Mouse (Mus musculus): Measurements from ENCODE around the gene Iqgap3. TPM values are rescaled to one million over a fixed set of nuclear protein-coding genes. Genes with fewer than 3 reads are reported as not detected.

The Iqgap3 gene
- polyA plus RNA-seq, 1 experiment from 2014 or later, result 16.2 TPM

DNA sequence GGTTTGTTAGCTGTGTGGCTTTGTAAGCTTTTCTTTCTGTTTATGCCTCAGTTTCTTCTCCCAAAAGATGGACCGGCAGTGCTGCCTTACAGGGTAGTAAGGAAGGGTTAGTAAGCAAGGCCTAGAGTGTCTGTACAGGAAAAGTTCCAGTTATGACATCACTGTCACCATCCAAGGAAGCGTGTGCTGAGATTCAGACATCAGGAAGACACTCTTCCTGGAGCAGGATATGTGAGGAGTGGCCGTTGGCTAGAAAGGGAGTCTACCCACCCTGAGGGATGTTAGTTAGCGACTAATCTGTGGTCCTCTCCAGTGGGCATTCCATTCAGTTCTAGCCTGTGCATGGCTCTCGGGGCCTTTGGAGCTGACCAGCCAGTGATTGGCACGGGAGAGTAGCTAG is 20.4 kb downstream of the Iqgap3 start:
- H3K9ac ChIP-seq (ENCODE audit: low read depth, low read length), result no peak overlapping the region
- no peak overlapping the region for H3K4me2 ChIP-seq (ENCODE audit: low read depth, low read length)
- H3K27me3 ChIP-seq (replicated peaks; ENCODE audit: control insufficient read depth, insufficient read depth, low read length), result no peaks in the 10 kb centered on the region
- WGBS, result 84% methylated on average over 6 of the region's 6 CpGs
- H3K36me3 ChIP-seq (ENCODE audit: control insufficient read depth, insufficient read depth, low read length), result peaks cover 75% of the 10 kb centered on the region
- no peak for DNase-seq (ENCODE audit: low spot score)
- no peaks in the 10 kb centered on the region for H3K4me1 ChIP-seq (ENCODE audit: control insufficient read depth, insufficient read depth, low read length)
- H3K4me3 ChIP-seq (ENCODE audit: low read depth, low read length), result no peak overlapping the region
- H3K9me3 ChIP-seq (ENCODE audit: control insufficient read depth, low read length), result no peaks in the 10 kb centered on the region
- no peak for ATAC-seq (ENCODE audit: low read depth)
- H3K27ac ChIP-seq (replicated peaks; ENCODE audit: low read depth, low read length), result 0 out of 2 replicates have a peak overlapping the region, but pooled peaks have one; percentile 39

DNA sequence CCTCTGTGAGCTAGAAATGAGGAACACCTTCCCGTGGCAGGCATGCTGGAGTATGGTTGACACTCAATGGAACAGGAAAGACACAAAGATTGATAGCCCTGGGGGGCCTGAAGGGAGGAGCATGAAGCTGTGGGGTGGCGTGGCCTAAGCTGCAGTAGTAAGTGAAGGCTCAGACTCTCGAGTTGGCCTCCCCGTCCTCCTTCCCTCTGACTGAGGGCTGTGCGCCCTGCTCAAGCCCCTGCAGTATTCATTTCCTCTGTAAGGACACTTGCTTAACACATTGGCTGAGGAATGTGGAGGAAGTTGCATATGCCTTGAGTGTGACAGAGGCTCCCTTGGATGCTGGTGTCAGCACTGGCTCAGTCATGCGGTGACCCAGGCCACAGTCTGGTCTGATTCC is 20.8 kb downstream of the Iqgap3 start:
- Histone ChIP-seq H3K9ac (ENCODE audit: low read depth, low read length) (no peak overlapping the region), H3K9me3 (ENCODE audit: control insufficient read depth, low read length) (no peaks in the 10 kb centered on the region), H3K4me1 (ENCODE audit: control insufficient read depth, insufficient read depth, low read length) (no peaks in the 10 kb centered on the region), H3K36me3 (ENCODE audit: control insufficient read depth, insufficient read depth, low read length) (peaks cover 77% of the 10 kb centered on the region), H3K27ac (replicated peaks; ENCODE audit: low read depth, low read length) (0 out of 2 replicates have a peak overlapping the region, but pooled peaks have one; percentile 39), H3K4me3 (ENCODE audit: low read depth, low read length) (no peak overlapping the region), H3K4me2 (ENCODE audit: low read depth, low read length) (no peak overlapping the region), H3K27me3 (replicated peaks; ENCODE audit: control insufficient read depth, insufficient read depth, low read length) (no peaks in the 10 kb centered on the region)
- DNase-seq (ENCODE audit: low spot score) (no peak), ATAC-seq (ENCODE audit: low read depth) (no peak)
- WGBS, result 82% methylated on average over 6 of the region's 6 CpGs

DNA sequence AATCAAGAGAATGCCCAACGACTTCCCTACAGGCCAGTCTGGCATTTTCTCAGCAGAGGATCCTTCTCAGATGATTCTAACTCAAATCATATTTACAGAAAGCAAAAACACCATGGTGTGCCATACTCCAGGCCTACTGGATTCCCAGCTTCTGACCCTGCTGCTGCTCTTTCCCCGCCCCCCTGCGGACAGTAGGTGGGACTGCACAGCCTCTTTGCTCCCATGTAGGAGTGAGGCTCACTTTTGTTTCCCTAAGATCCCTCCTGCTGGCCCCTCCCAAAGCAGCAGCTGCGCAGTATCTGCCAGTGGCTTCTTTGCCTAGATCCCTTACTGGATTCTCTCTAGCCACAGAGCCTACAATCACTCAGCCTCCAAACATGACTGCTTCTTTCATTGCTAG is 24.4 kb downstream of the Iqgap3 start:
- H3K9ac ChIP-seq (ENCODE audit: low read depth, low read length), result no peak overlapping the region
- DNase-seq (ENCODE audit: low spot score), result no peak
- no peaks in the 10 kb centered on the region for H3K4me1 ChIP-seq (ENCODE audit: control insufficient read depth, insufficient read depth, low read length)
- no peaks in the 10 kb centered on the region for H3K9me3 ChIP-seq (ENCODE audit: control insufficient read depth, low read length)
- H3K4me2 ChIP-seq (ENCODE audit: low read depth, low read length), result no peak overlapping the region
- H3K27me3 ChIP-seq (replicated peaks; ENCODE audit: control insufficient read depth, insufficient read depth, low read length), result no peaks in the 10 kb centered on the region
- H3K4me3 ChIP-seq (ENCODE audit: low read depth, low read length), result no peak overlapping the region
- peaks cover 83% of the 10 kb centered on the region; the same call in 1 of the 2 replicates for H3K36me3 ChIP-seq (ENCODE audit: control insufficient read depth, insufficient read depth, low read length)
- no peak for ATAC-seq (ENCODE audit: low read depth)
- no peak overlapping the region for H3K27ac ChIP-seq (replicated peaks; ENCODE audit: low read depth, low read length)
- 88% methylated on average over 4 of the region's 4 CpGs for WGBS

DNA sequence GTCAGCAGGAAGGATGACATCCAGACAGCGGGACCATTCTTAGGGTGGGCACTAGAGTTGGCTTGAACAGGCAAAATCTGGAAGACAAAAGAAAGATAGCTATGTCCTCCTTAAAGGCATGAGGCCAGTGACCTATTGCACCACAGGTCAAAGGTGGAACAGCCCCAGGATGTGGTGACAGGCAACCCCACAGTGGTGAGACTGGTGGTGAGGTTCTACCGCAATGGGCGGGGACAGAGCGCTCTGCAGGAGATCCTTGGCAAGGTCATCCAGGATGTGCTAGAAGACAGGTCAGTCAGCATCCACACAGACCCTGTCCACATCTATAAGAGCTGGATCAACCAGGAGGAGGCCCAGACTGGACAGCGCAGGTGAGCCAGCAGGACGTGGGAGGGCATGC is 27.4 kb downstream of the Iqgap3 start:
- Histone ChIP-seq H3K9me3 (ENCODE audit: control insufficient read depth, low read length) (no peaks in the 10 kb centered on the region), H3K27me3 (replicated peaks; ENCODE audit: control insufficient read depth, insufficient read depth, low read length) (no peaks in the 10 kb centered on the region), H3K36me3 (ENCODE audit: control insufficient read depth, insufficient read depth, low read length) (peaks cover 78% of the 10 kb centered on the region), H3K27ac (replicated peaks; ENCODE audit: low read depth, low read length) (no peak overlapping the region), H3K4me1 (ENCODE audit: control insufficient read depth, insufficient read depth, low read length) (no peaks in the 10 kb centered on the region), H3K4me2 (ENCODE audit: low read depth, low read length) (no peak overlapping the region), H3K4me3 (ENCODE audit: low read depth, low read length) (no peak overlapping the region), H3K9ac (ENCODE audit: low read depth, low read length) (no peak overlapping the region)
- WGBS, result 97% methylated on average over 6 of the region's 6 CpGs
- DNase-seq (ENCODE audit: low spot score) (no peak), ATAC-seq (ENCODE audit: low read depth) (no peak)

DNA sequence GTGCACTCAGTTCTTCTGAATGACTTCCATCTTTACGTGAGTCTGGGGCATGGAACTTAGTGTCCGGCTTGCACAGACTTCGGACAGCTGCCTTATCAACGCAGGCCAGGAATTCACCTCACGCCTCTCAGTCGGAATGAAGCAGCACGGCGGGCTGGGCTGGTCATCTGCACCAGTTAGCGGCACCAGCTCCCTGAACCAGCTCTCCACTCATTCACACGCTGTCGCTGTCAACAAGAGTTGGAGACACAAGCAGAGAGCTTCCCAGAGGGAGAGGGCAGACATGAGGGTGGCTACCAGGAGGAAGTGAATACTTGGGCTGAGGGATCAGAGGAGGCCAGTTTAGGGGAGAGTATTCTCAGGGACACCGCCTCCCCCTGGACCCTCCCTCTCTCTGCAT is 32.6 kb downstream of the Iqgap3 start:
- 96% methylated on average over 11 of the region's 12 CpGs for WGBS
- no peak overlapping the region for H3K4me3 ChIP-seq (ENCODE audit: low read depth, low read length)
- H3K9me3 ChIP-seq (ENCODE audit: control insufficient read depth, low read length), result no peaks in the 10 kb centered on the region
- no peak for DNase-seq (ENCODE audit: low spot score)
- no peak for ATAC-seq (ENCODE audit: low read depth)
- H3K36me3 ChIP-seq (ENCODE audit: control insufficient read depth, insufficient read depth, low read length), result peaks cover 74% of the 10 kb centered on the region
- no peak overlapping the region for H3K27ac ChIP-seq (replicated peaks; ENCODE audit: low read depth, low read length)
- H3K4me2 ChIP-seq (ENCODE audit: low read depth, low read length), result no peak overlapping the region
- no peak overlapping the region for H3K9ac ChIP-seq (ENCODE audit: low read depth, low read length)
- no peaks in the 10 kb centered on the region for H3K4me1 ChIP-seq (ENCODE audit: control insufficient read depth, insufficient read depth, low read length)
- H3K27me3 ChIP-seq (replicated peaks; ENCODE audit: control insufficient read depth, insufficient read depth, low read length), result no peaks in the 10 kb centered on the region

DNA sequence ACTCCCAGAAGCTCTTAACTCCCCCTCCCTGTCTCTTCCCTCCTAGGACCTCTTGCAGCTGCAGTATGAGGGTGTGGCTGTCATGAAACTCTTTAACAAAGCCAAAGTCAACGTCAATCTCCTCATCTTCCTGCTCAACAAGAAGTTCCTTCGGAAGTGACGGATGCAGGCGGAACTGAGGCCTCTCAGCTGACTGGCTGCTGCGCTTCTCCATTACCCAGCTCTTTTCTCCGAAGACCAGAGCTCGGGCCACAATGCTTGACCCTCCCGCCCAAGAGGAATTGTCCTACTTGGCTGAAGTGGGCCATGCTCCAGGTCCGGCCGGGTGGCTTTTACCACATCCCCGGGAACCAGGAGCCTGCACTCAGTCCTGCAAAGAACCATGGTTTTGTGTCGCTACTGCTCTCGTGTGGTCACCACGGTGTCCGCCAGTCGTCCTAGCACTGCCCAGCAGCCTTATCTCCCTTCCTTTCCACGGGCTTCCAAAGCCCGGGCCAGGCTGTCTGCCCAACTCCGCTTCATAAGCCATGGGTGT is 38.4 kb downstream of the Iqgap3 start:
- Histone ChIP-seq H3K9ac (ENCODE audit: low read depth, low read length) (no peak overlapping the region), H3K36me3 (ENCODE audit: control insufficient read depth, insufficient read depth, low read length) (peaks cover 48% of the 10 kb centered on the region), H3K27ac (replicated peaks; ENCODE audit: low read depth, low read length) (no peak overlapping the region), H3K4me1 (ENCODE audit: control insufficient read depth, insufficient read depth, low read length) (no peaks in the 10 kb centered on the region), H3K27me3 (replicated peaks; ENCODE audit: control insufficient read depth, insufficient read depth, low read length) (no peaks in the 10 kb centered on the region), H3K4me2 (ENCODE audit: low read depth, low read length) (no peak overlapping the region), H3K9me3 (ENCODE audit: control insufficient read depth, low read length) (no peaks in the 10 kb centered on the region), H3K4me3 (ENCODE audit: low read depth, low read length) (no peak overlapping the region)
- ATAC-seq (ENCODE audit: low read depth) (no peak), DNase-seq (ENCODE audit: low spot score) (no peak)
- 91% methylated on average over 19 of the region's 19 CpGs for WGBS

DNA sequence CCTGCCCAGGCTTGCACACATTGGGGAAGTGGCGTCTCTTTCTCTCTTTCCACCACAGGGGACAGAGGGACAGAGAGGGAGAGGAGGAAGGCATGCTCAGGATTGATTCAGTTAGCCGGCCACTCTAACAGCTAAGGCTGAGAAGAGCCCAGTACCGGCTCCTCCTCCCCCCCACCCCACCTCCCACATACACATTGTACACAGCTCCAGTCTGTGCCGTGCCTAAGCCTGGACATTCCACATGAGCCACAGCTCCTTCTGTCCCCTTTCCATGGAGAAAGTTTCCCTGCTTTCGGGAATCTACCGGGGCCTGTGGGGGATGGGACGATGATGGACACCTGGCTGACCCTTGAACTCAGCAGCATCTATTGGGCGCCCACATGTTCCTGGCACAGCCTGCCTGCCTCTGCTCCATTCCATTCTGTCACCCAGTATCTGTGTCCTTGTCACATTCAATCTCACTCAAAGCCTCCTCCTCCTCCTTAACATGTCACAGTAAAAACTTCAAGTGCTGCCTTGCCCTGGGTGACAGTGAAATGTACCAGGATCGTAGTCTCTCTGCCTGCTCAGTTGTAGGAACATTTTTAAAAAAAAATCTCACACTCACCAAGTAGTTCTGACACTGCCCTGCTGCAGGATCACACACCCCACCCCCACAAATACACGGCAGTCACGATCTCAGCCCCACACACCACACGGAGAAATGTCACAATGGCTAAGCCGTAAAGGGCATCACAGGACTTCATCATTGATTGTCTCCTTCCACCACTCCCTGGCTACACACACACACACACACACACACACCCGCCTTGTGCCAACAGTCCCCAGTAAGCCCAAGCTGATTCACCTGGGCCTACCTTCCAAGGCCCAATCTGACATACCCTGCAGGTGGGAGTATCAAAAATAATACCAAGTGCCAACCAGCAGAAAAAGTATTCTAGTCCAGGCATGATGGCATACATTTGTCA is 39.7 kb downstream of the Iqgap3 start:
- Histone ChIP-seq H3K4me1 (ENCODE audit: control insufficient read depth, insufficient read depth, low read length) (no peaks in the 10 kb centered on the region), H3K9ac (ENCODE audit: low read depth, low read length) (no peak overlapping the region), H3K4me3 (ENCODE audit: low read depth, low read length) (no peak overlapping the region), H3K27me3 (replicated peaks; ENCODE audit: control insufficient read depth, insufficient read depth, low read length) (no peaks in the 10 kb centered on the region), H3K36me3 (ENCODE audit: control insufficient read depth, insufficient read depth, low read length) (peaks cover 37% of the 10 kb centered on the region), H3K4me2 (ENCODE audit: low read depth, low read length) (no peak overlapping the region), H3K27ac (replicated peaks; ENCODE audit: low read depth, low read length) (no peak overlapping the region), H3K9me3 (ENCODE audit: control insufficient read depth, low read length) (no peaks in the 10 kb centered on the region)
- DNase-seq (ENCODE audit: low spot score), result no peak
- WGBS, result 78% methylated on average over 12 of the region's 14 CpGs
- no peak for ATAC-seq (ENCODE audit: low read depth)

DNA sequence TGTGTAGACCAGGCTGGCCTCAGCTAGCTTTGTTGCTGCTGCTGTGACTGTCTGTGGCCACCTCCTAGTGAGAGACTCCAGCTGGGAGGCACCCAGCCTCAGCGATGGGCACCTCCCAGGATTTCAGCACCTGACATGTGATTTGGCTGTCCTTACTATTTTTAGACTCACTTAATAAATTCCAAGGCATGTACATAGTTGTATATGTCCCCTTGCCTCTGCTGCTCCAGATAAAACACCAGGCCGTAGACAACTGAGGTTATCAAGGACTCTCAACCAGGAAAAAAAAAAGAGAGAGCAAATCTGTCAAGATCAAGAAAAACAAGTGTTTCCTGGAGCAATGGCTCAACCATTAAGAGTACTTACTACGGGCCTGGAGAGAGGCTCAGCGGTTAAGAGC is 43.4 kb downstream of the Iqgap3 start:
- Histone ChIP-seq H3K4me1 (ENCODE audit: control insufficient read depth, insufficient read depth, low read length) (no peaks in the 10 kb centered on the region), H3K9ac (ENCODE audit: low read depth, low read length) (no peak overlapping the region), H3K27me3 (replicated peaks; ENCODE audit: control insufficient read depth, insufficient read depth, low read length) (no peaks in the 10 kb centered on the region), H3K9me3 (ENCODE audit: control insufficient read depth, low read length) (no peaks in the 10 kb centered on the region), H3K36me3 (ENCODE audit: control insufficient read depth, insufficient read depth, low read length) (peaks cover 11% of the 10 kb centered on the region), H3K4me2 (ENCODE audit: low read depth, low read length) (no peak overlapping the region), H3K4me3 (ENCODE audit: low read depth, low read length) (no peak overlapping the region), H3K27ac (replicated peaks; ENCODE audit: low read depth, low read length) (no peak overlapping the region)
- ATAC-seq (ENCODE audit: low read depth), result no peak
- DNase-seq (ENCODE audit: low spot score), result no peak
- WGBS, result 69% methylated on average over 4 of the region's 4 CpGs

Measured in embryonic facial prominence, embryonic 14.5 days (tissue).